In genomic region chr10:12866971-12867732, GRCm38 (mm10) we compare ENCODE assay signal across 8 mouse cellular contexts. TPM values are rescaled to one million over a fixed set of nuclear protein-coding genes. Genes with fewer than 3 reads are reported as not detected.
A peak's percentile ranks its signal among the peaks of the same experiment; 100 is the strongest.
DNase-seq lines count a peak whose midpoint lies in the region; ATAC-seq and TF ChIP-seq lines count a peak whose summit lies in the region.

No protein-coding gene starts in this region.

- H3K36me3 ChIP-seq in neural tube, embryonic 11.5 days (ENCODE audit: control insufficient read depth, insufficient read depth, low read length), result no peaks in the 10 kb centered on the region

- peak; percentile 19 for ATAC-seq in neural tube, embryonic 11.5 days (ENCODE audit: insufficient read depth, low FRiP score, low TSS enrichment)

- DNase-seq in left cerebral cortex, adult 2 months (ENCODE audit: extremely low spot score in 1 of 2, low spot score in 2 of 2), result no peak
- no peak for DNase-seq in left cerebral cortex, adult 18-20 months (ENCODE audit: low spot score in 2 of 2)
- DNase-seq in cerebellum, adult 18-20 months, result peak; percentile 39 to 46
- peak; percentile 38 for DNase-seq in forelimb bud, embryonic 11.5 days (ENCODE audit: low read depth, low spot score)
- peak; percentile 67 for DNase-seq in induced T-regulatory cell, adult 2 months (ENCODE audit: low read depth)
- peak; percentile 30 to 56 for DNase-seq in lung, adult 18-20 months
- peak; percentile 46 for DNase-seq in neural tube, embryonic 11.5 days (ENCODE audit: low spot score)
- DNase-seq in urinary bladder, postnatal 36 days (ENCODE audit: low spot score in 2 of 2), result peak; percentile 32 to 41

- peak overlapping the region; percentile 42; the same call in 1 of the 2 replicates for H3K9ac ChIP-seq in neural tube, embryonic 11.5 days (ENCODE audit: low read length)

- TF ChIP-seq CTCF in left cerebral cortex, adult 2 months (IDR thresholded peaks at IDR 0.05), result peak; percentile 8; the same call in 1 of the 2 replicates

- H3K27ac ChIP-seq in left cerebral cortex, adult 2 months, result peak overlapping the region; percentile 28
- H3K27ac ChIP-seq in neural tube, embryonic 11.5 days (ENCODE audit: low read depth, low read length), result no peak overlapping the region

- peak overlapping the region; percentile 55 for H3K4me2 ChIP-seq in neural tube, embryonic 11.5 days (ENCODE audit: low read depth)

- H3K4me1 ChIP-seq in neural tube, embryonic 11.5 days (ENCODE audit: control insufficient read depth, insufficient read depth, low read length), result peaks cover 3% of the 10 kb centered on the region

- H3K27me3 ChIP-seq in neural tube, embryonic 11.5 days (ENCODE audit: control insufficient read depth, insufficient read depth, low read length), result no peaks in the 10 kb centered on the region

- no peaks in the 10 kb centered on the region for H3K9me3 ChIP-seq in neural tube, embryonic 11.5 days (ENCODE audit: control insufficient read depth, low read length)

- peak overlapping the region; percentile 57 for H3K4me3 ChIP-seq in left cerebral cortex, adult 2 months
- peak overlapping the region; percentile 56 for H3K4me3 ChIP-seq in neural tube, embryonic 11.5 days (ENCODE audit: low read depth, low read length)

- WGBS in neural tube, embryonic 11.5 days, result 2% methylated on average over 28 of the region's 28 CpGs

- intact Hi-C loops in left cerebral cortex, adult 2 months (cut with DNase I), result loop anchor here (5.0 kb wide), 3 partner anchors 55 to 175 kb away; no protein-coding TSS in a partner anchor

RNA-seq across cellular contexts. Expression of gene Utrn, which starts 2.0 kb away (rescaled TPM):
- 10 to 100 TPM; 65.4 to 69.3 TPM for total RNA-seq in left cerebral cortex, adult 2 months (2021)
- 10 to 100 TPM; 61.6 to 69.4 TPM for total RNA-seq in left cerebral cortex, adult 18-20 months (2021)
- 46.4 and 47.4 TPM in 2 replicates for polyA plus RNA-seq in neural tube, embryonic 11.5 days (2014; fragmentation: Nextera tagmentation; extraction: Ambion mirVana)

Comparison
In these comparisons a context has a peak if more than half of its experiments do, and no peak if none do; other contexts are left out.
1. DNase-seq: peak in cerebellum, adult 18-20 months (2 of 2), forelimb bud, embryonic 11.5 days (single experiment), induced T-regulatory cell, adult 2 months (single experiment), lung, adult 18-20 months (2 of 2), neural tube, embryonic 11.5 days (single experiment) and urinary bladder, postnatal 36 days (2 of 2); none in left cerebral cortex, adult 2 months (0 of 2) and left cerebral cortex, adult 18-20 months (0 of 2).